Mouse (Mus musculus): Measurements from ENCODE around the gene C130050O18Rik. TPM values are rescaled to one million over a fixed set of nuclear protein-coding genes. Genes with fewer than 3 reads are reported as not detected.

Gene C130050O18Rik
- polyA plus RNA-seq, 1 experiment: 0.33 TPM

- DNase-seq (ENCODE audit: low read depth): no peak
- TF ChIP-seq POLR2A (IDR thresholded peaks at IDR 0.05; ENCODE audit: borderline replicate concordance, extremely low read depth, insufficient read depth, insufficient read length, poor library complexity, severe bottlenecking) (no peak), CTCF (IDR thresholded peaks at IDR 0.05; ENCODE audit: borderline replicate concordance, extremely low read depth, insufficient read depth, insufficient read length) (no peak)
Measured at GRCm38 (mm10) chr5:139403692-139404260, 1.3 kb upstream of the C130050O18Rik start.

DNA sequence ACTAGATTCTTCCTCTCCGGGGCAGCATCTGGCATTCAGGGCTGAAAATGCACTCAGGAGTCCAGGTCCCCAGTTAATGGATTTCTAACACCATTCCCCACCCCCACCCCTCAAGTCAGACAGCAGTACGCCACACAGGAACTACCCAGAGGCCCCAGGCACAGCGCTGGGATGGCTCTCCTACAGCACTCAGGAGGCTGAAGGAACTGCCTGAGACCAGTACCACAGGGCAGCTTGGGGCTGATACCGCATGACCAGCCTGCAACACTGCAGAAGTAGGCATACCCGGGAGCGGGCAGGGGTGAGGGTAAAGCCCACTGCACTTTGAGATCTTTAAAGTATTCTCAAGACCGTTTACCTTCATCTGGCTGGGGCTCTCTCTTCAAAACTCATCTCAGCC is 398 bp downstream of the C130050O18Rik start:
- DNase-seq (ENCODE audit: low read depth): no peak
- no peak for TF ChIP-seq CTCF (IDR thresholded peaks at IDR 0.05; ENCODE audit: borderline replicate concordance, extremely low read depth, insufficient read depth, insufficient read length)
- TF ChIP-seq POLR2A (IDR thresholded peaks at IDR 0.05; ENCODE audit: borderline replicate concordance, extremely low read depth, insufficient read depth, insufficient read length, poor library complexity, severe bottlenecking): no peak

GRCm38 (mm10) chr5:139405953-139406352 is 873 bp downstream of the C130050O18Rik start:
- DNase-seq (ENCODE audit: low read depth): no peak
- no peak for TF ChIP-seq CTCF (IDR thresholded peaks at IDR 0.05; ENCODE audit: borderline replicate concordance, extremely low read depth, insufficient read depth, insufficient read length)
- no peak for TF ChIP-seq POLR2A (IDR thresholded peaks at IDR 0.05; ENCODE audit: borderline replicate concordance, extremely low read depth, insufficient read depth, insufficient read length, poor library complexity, severe bottlenecking)

DNA sequence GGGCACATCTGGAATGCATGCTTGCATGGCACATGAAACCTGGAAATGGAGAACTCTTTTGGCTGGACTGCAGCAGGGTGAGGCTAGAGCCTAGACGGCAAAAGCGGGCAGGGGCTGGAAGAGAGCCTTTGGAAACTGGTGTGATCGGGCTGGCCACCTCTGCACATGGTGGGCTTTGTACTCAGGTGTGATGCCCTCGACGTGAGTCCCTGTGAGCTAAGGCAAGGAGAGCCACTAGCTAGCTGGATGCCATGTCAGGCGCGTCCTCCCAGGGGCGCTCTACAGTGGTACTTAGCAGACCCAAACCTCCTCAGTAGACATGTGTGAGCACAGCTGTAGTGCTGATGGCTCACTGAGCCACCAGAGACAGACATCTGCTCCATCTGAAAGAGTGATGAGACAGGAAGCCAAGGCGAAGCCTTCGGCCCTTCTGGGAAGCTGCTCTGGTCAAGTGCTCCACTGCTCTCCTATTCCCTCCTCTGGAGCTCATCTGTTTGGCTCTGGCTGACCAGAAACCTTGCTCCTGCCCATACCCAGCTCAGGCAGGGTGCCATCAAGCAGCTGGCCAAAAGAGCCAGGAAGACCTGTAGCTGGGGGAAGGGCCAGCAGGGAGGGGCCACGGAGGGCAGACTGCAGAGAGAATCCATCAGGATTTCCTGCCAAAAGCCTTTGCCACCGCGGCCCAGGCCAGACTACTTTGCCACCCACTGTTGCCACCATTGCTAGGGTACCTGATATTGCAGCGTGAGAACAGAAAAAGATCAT is 2.2 kb downstream of the C130050O18Rik start:
- TF ChIP-seq POLR2A (IDR thresholded peaks at IDR 0.05; ENCODE audit: borderline replicate concordance, extremely low read depth, insufficient read depth, insufficient read length, poor library complexity, severe bottlenecking): no peak
- TF ChIP-seq CTCF (IDR thresholded peaks at IDR 0.05; ENCODE audit: borderline replicate concordance, extremely low read depth, insufficient read depth, insufficient read length): no peak
- DNase-seq (ENCODE audit: low read depth): no peak

DNA sequence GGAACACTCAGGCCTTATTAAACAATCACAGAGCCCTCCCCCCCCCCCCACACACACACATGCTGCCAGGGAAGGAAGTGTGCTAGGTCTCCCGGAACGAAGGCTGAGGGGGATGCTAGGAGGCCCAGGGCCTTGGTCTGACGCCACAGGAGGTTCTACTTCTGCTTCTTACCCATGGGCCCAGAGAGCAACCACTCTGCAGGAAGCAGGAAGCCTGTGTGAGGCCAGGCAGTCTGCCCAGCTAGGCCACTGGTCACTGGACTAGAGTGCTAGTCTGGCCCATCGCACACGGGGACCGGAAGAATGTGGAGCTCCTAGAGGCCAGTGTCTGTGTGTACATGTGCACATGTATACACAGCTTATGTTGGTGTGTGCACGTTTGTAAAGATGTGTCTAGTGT is 3.4 kb downstream of the C130050O18Rik start:
- DNase-seq (ENCODE audit: low read depth): no peak
- TF ChIP-seq CTCF (IDR thresholded peaks at IDR 0.05; ENCODE audit: borderline replicate concordance, extremely low read depth, insufficient read depth, insufficient read length): no peak
- no peak for TF ChIP-seq POLR2A (IDR thresholded peaks at IDR 0.05; ENCODE audit: borderline replicate concordance, extremely low read depth, insufficient read depth, insufficient read length, poor library complexity, severe bottlenecking)

- no peak for DNase-seq (ENCODE audit: low read depth)
Measured at GRCm38 (mm10) chr5:139409412-139409811, 4.3 kb downstream of the C130050O18Rik start.

GRCm38 (mm10) chr5:139410056-139410455 is 5.0 kb downstream of the C130050O18Rik start:
- no peak for TF ChIP-seq CTCF (IDR thresholded peaks at IDR 0.05; ENCODE audit: borderline replicate concordance, extremely low read depth, insufficient read depth, insufficient read length)
- no peak for TF ChIP-seq POLR2A (IDR thresholded peaks at IDR 0.05; ENCODE audit: borderline replicate concordance, extremely low read depth, insufficient read depth, insufficient read length, poor library complexity, severe bottlenecking)
- no peak for DNase-seq (ENCODE audit: low read depth)

More at GRCm38 (mm10) chr5:139409412-139409811, 4.3 kb downstream of the C130050O18Rik start:
- TF ChIP-seq POLR2A (IDR thresholded peaks at IDR 0.05; ENCODE audit: borderline replicate concordance, extremely low read depth, insufficient read depth, insufficient read length, poor library complexity, severe bottlenecking) (no peak), CTCF (IDR thresholded peaks at IDR 0.05; ENCODE audit: borderline replicate concordance, extremely low read depth, insufficient read depth, insufficient read length) (no peak)

- TF ChIP-seq CTCF (IDR thresholded peaks at IDR 0.05; ENCODE audit: borderline replicate concordance, extremely low read depth, insufficient read depth, insufficient read length) (no peak), POLR2A (IDR thresholded peaks at IDR 0.05; ENCODE audit: borderline replicate concordance, extremely low read depth, insufficient read depth, insufficient read length, poor library complexity, severe bottlenecking) (no peak)
- no peak for DNase-seq (ENCODE audit: low read depth)
Measured at GRCm38 (mm10) chr5:139411117-139411516, 6.0 kb downstream of the C130050O18Rik start.

- no peak for DNase-seq (ENCODE audit: low read depth)
- TF ChIP-seq POLR2A (IDR thresholded peaks at IDR 0.05; ENCODE audit: borderline replicate concordance, extremely low read depth, insufficient read depth, insufficient read length, poor library complexity, severe bottlenecking) (no peak), CTCF (IDR thresholded peaks at IDR 0.05; ENCODE audit: borderline replicate concordance, extremely low read depth, insufficient read depth, insufficient read length) (no peak)
Measured at GRCm38 (mm10) chr5:139411665-139412314, 6.7 kb downstream of the C130050O18Rik start.

DNA sequence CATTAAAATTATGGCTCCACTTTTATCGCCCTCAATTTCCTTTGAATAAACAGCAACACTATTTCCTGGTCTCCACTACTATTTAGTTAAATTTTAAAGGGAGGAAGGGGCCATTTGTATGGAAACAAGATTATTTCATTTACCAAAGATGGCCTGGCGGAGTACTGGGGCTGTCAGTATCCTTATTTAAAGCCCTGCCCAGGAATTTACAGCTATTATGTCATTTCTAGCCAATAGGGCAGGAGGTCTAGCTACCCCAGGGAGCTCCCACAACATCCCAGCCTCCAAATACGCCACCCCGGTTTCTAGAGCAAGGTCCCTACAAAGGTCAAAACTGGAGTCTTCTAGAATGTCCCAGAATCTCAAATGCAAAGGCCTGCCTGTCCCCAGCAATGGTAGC is 8.5 kb downstream of the C130050O18Rik start:
- DNase-seq (ENCODE audit: low read depth): no peak
- TF ChIP-seq CTCF (IDR thresholded peaks at IDR 0.05; ENCODE audit: borderline replicate concordance, extremely low read depth, insufficient read depth, insufficient read length): no peak
- no peak for TF ChIP-seq POLR2A (IDR thresholded peaks at IDR 0.05; ENCODE audit: borderline replicate concordance, extremely low read depth, insufficient read depth, insufficient read length, poor library complexity, severe bottlenecking)

GRCm38 (mm10) chr5:139415001-139415400 is 9.9 kb downstream of the C130050O18Rik start:
- no peak for DNase-seq (ENCODE audit: low read depth)
- TF ChIP-seq POLR2A (IDR thresholded peaks at IDR 0.05; ENCODE audit: borderline replicate concordance, extremely low read depth, insufficient read depth, insufficient read length, poor library complexity, severe bottlenecking) (no peak), CTCF (IDR thresholded peaks at IDR 0.05; ENCODE audit: borderline replicate concordance, extremely low read depth, insufficient read depth, insufficient read length) (no peak)

Data from brain, embryonic 14.5 days (tissue).